Mouse (Mus musculus) lung, embryonic 15.5 days (tissue): ENCODE results near the gene Mfsd11. TPM values are rescaled to one million over a fixed set of nuclear protein-coding genes. Genes with fewer than 3 reads are reported as not detected.
"Not testable (repeated sequence)": the region's sequence is repeated elsewhere in the genome, so short reads cannot be mapped to it uniquely, and the experiment has no call there.

ENCODE experiments used
- ATAC-seq: fragments of 200-750 bp; cut with Nextera tagmentation; 2 replicates; pipeline ENCODE4 v1.8.0; 2017; ENCODE audit warnings: moderate number of reproducible peaks, borderline replicate concordance; ENCODE audit not compliant: low FRiP score, low TSS enrichment; ENCODE audit errors: extremely low read depth
- H3K27ac ChIP-seq: fragments of 300-500 bp; sonication (generic); 2 replicates; pipeline ENCODE4 v1.5.1; 2015; ENCODE audit warnings: moderate library complexity, mild to moderate bottlenecking, inconsistent platforms
- H3K27me3 ChIP-seq: fragments of 300-500 bp; sonication (generic); 2 replicates; pipeline ENCODE4 v1.6.1; 2015; ENCODE audit warnings: inconsistent platforms
- H3K36me3 ChIP-seq: fragments of 300-500 bp; sonication (generic); 2 replicates; pipeline ENCODE4 v1.6.1; 2015; ENCODE audit warnings: inconsistent platforms
- H3K4me1 ChIP-seq: fragments of 300-500 bp; sonication (generic); 2 replicates; pipeline ENCODE4 v1.6.1; 2015; ENCODE audit warnings: inconsistent platforms
- H3K4me2 ChIP-seq: fragments of 300-500 bp; sonication (generic); 2 replicates; pipeline ENCODE4 v1.6.1; 2015; ENCODE audit warnings: inconsistent platforms, mild to moderate bottlenecking, moderate library complexity
- H3K4me3 ChIP-seq: fragments of 300-500 bp; sonication (generic); 2 replicates; pipeline ENCODE4 v1.5.1; 2015; ENCODE audit warnings: mild to moderate bottlenecking, inconsistent platforms
- H3K9ac ChIP-seq: fragments of 300-500 bp; sonication (generic); 2 replicates; pipeline ENCODE4 v1.6.1; 2015; ENCODE audit warnings: inconsistent platforms
- H3K9me3 ChIP-seq: fragments of 300-500 bp; sonication (generic); 2 replicates; pipeline ENCODE4 v1.6.1; 2016; ENCODE audit warnings: inconsistent platforms
- WGBS: fragments of 180-500 bp; shearing (Covaris S2); methylation state at CpG from one replicate; pipeline ENCODE4 v1.1.7; 2015; 5-methylcytosine and 5-hydroxymethylcytosine counted together
- polyA plus RNA-seq: library from polyadenylated mRNA; unstranded; fragments of >200 nt; fragmentation: Nextera tagmentation; extraction: Ambion mirVana; gene quantifications from 2 replicates; pipeline ENCODE4 v1.2.1, GENCODE M21; 2015

Mfsd11 gene
- polyA plus RNA-seq, 1 experiment from 2014 or later = 30.5 TPM

DNA sequence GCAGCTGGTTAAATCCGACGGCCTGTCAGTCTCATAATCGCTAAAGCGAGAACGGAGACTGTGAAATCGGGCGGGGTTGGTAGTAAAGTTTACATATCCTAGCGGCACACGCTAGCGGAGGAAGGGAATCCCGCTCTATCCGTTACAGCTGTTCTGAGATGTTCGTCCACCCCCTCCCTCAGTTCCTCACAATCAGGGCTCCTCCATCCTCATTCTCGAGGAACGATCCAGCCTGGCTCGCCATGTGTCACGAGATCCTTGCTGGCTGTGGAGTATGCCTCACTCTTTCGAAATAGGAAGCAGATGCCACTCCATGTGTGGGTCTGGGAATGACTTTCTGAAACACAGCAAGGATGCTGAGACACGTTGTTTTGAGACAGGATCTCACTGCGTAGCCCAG lies 21.7 kb downstream of the Mfsd11 start:
- H3K4me3 ChIP-seq = no peak overlapping the region
- peaks cover 28% of the 10 kb centered on the region for H3K36me3 ChIP-seq
- WGBS = 83% methylated on average over 20 of the region's 20 CpGs

DNA sequence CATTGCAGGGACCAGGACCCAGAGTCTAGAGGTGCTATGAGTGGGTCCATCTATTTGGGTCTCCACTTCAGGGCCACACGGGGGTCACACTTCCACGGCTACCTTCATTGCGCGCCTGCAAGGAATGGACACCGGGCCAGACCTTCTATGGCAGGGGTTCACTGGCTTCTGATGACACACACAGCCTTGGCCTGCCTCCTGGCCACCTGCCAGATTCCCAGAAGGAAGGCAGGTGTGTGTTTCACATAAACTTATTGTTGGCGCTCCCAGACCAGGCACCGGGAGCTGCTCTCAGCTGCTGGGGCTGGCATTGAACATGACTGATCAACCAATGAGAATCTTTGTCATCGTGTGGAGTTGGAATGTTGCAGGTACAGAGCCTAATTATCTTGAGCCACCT lies 26.2 kb downstream of the Mfsd11 start:
- Histone ChIP-seq H3K4me1 (no peaks in the 10 kb centered on the region), H3K27ac (no peak overlapping the region), H3K36me3 (peaks cover 12% of the 10 kb centered on the region), H3K4me3 (no peak overlapping the region), H3K9me3 (no peaks in the 10 kb centered on the region), H3K9ac (no peak overlapping the region), H3K4me2 (no peak overlapping the region), H3K27me3 (no peaks in the 10 kb centered on the region)
- WGBS = 87% methylated on average over 8 of the region's 8 CpGs
- ATAC-seq = no peak

More for the DNA sequence above, 21.7 kb downstream of the Mfsd11 start:
- H3K9me3 ChIP-seq = no peaks in the 10 kb centered on the region
- no peak for ATAC-seq
- H3K9ac ChIP-seq = no peak overlapping the region
- no peak overlapping the region for H3K4me2 ChIP-seq
- no peaks in the 10 kb centered on the region for H3K4me1 ChIP-seq
- no peaks in the 10 kb centered on the region for H3K27me3 ChIP-seq
- H3K27ac ChIP-seq = no peak overlapping the region

DNA sequence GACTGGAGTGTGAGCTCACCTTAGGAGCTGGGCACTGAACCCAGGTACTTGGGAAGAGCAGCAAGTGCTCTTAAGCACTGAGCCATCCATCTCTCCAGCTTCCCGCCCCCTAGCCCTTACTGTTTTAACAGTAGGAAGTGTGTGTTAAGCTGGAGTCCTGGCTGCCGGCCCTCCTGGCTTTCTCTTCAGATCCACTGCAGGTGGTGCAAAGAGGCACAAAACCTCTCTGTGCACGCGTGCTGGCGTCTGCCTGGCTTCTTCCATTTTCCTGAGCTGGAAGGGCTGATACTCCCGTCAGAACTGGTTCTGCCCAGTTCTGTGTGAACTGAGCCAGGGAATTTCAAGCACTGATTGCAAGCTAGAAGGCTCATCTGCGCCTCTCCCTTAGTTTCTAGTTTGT lies 28.6 kb downstream of the Mfsd11 start:
- no peak for ATAC-seq
- no peak overlapping the region for H3K9ac ChIP-seq
- no peaks in the 10 kb centered on the region for H3K36me3 ChIP-seq
- no peak overlapping the region for H3K27ac ChIP-seq
- H3K4me1 ChIP-seq = no peaks in the 10 kb centered on the region
- H3K27me3 ChIP-seq = no peaks in the 10 kb centered on the region
- H3K4me3 ChIP-seq = no peak overlapping the region
- WGBS = 44% methylated on average over 7 of the region's 7 CpGs
- no peak overlapping the region for H3K4me2 ChIP-seq
- no peaks in the 10 kb centered on the region for H3K9me3 ChIP-seq

DNA sequence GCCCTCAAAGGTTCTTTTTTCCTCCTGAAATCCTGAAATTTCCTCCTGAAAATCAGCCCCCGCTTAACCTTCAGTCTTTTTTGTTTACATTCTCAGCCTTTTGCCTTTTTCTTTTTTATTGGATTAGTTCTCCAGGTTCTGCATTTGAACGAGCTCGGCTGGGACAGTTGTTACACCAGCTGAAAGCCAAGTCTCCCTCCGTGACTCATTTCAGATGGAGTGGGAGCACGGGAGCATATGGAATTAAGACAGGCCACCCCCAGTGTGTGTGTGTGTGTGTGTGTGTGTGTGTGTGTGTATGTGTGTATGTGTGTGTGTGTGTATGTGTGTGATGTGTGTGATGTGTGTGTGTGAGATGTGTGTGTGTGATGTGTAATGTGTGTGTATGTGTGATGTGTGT lies 29.2 kb downstream of the Mfsd11 start:
- no peaks in the 10 kb centered on the region for H3K27me3 ChIP-seq
- H3K27ac ChIP-seq = no peak overlapping the region
- WGBS = 37% methylated on average over 5 of the region's 5 CpGs
- H3K36me3 ChIP-seq = no peaks in the 10 kb centered on the region
- no peak overlapping the region for H3K4me3 ChIP-seq
- no peak overlapping the region for H3K9ac ChIP-seq
- no peaks in the 10 kb centered on the region for H3K9me3 ChIP-seq
- no peak for ATAC-seq
- no peak overlapping the region for H3K4me2 ChIP-seq
- H3K4me1 ChIP-seq = no peaks in the 10 kb centered on the region

DNA sequence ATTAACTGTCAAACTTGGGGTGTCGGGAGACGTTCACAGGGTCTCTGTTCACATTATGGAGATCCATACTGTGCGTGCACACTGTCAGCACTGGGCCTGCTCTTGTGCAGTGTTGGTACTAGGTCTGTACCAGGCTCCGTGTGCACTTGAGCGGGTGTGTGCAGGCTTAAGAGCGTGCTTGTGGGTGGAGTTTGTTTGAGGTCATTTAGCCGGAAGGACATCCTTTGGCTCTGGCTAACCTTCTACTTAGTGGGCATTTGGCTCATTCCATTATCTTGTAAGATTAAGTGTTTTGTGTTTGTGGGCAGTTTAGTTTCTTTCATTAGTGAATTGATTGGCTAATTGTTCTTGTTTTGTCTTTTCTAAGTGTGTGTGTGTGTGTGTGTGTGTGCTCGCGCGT lies 30.2 kb downstream of the Mfsd11 start:
- 56% methylated on average over 10 of the region's 10 CpGs for WGBS
- Histone ChIP-seq H3K4me3 (no peak overlapping the region), H3K27ac (no peak overlapping the region), H3K4me2 (no peak overlapping the region), H3K9me3 (no peaks in the 10 kb centered on the region), H3K27me3 (no peaks in the 10 kb centered on the region), H3K36me3 (no peaks in the 10 kb centered on the region), H3K9ac (no peak overlapping the region), H3K4me1 (no peaks in the 10 kb centered on the region)
- ATAC-seq = no peak

DNA sequence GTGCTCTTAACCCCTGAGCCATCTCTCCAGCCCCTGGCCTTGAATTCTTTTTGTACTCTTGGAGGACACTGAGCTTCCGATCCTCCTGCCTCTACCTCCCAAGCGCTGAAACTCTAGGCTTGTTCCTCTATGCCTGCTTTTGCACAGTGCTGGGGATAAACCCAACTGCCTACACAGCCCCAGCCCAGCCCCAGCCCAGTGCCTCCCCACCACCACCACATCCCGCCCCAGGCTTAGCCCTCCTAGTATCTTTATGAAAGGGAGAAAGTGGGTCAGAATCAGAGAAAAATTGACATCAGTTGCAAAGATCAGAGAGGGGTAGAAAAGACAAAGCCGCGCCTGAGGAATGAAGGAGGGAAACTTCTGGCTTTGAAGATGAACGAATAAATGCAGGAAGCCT lies 31.8 kb downstream of the Mfsd11 start:
- no peak for ATAC-seq
- Histone ChIP-seq H3K4me3 (no peak overlapping the region), H3K9ac (no peak overlapping the region), H3K4me2 (no peak overlapping the region), H3K36me3 (no peaks in the 10 kb centered on the region), H3K4me1 (no peaks in the 10 kb centered on the region), H3K9me3 (no peaks in the 10 kb centered on the region), H3K27ac (no peak overlapping the region), H3K27me3 (no peaks in the 10 kb centered on the region)
- 83% methylated on average over 6 of the region's 6 CpGs for WGBS

DNA sequence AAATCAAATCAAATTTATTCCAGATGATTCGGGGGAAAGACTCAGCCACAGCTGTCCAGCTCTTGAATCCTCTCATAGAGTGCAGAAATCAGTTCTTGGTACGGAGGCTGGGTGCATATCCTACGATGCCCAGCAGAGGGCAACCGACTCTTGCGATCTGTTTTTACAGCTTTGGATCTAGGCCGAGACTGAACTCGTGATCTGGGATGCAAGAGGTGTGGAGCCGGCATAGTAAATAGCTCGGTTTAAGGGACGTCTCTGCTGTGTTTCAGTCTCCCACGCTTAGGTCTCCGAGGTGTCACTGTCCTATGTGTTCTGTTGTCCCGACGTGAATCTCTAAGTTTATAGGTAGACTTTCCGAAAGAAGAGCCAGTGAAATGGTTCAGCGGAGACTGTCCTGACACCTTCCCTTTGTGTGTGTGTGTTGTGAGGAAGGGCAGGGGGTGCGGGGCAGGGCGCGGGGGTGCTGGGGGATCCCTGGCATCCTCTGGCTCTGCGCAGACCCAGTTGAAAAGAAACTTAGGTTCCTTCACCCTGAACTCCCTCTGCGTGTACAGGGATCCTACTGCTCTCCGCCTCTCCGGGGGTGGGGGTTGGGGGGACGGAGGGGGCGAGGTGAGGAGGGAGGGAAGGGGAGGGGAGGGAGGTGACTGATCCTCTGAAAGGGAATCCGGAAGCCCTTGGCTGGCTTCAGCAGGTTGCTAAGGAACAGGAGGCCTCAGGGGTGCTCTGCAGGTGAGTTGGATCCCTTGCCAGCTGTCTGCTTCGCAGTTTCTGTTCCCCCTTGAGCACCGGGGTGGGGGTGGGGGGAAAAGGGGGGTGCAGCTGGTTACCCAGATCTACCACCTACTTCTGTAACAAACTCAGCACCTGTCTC lies 33.3 kb downstream of the Mfsd11 start:
- no peak overlapping the region for H3K27ac ChIP-seq
- WGBS = 4% methylated on average over 27 of the region's 28 CpGs
- peak overlapping the region; percentile 25 for H3K4me3 ChIP-seq
- peak; percentile 66; the same call in 1 of the 2 replicates for ATAC-seq
- H3K36me3 ChIP-seq = no peaks in the 10 kb centered on the region
- peak overlapping the region; percentile 56 for H3K4me2 ChIP-seq
- no peaks in the 10 kb centered on the region for H3K27me3 ChIP-seq
- no peaks in the 10 kb centered on the region for H3K4me1 ChIP-seq
- H3K9me3 ChIP-seq = no peaks in the 10 kb centered on the region
- H3K9ac ChIP-seq = no peak overlapping the region

DNA sequence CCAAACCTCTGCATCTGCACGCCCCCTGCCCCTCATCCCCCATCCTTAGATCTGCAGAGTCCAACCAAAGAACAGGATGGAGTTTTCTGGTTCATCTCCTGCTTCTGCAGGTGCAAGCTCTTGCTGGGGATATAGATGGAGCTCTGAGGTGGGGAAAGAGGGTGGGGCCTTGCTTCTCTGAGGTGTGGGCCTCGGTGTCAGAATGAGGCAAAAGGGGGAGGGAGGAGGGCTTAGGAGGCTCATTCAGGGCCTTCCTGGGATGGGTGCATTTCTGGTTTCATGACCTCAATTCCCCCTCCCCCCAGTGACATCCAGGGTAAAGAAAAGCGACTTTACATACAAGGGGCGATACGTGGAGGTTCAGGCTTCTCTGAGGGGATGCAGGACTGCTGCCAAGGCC lies 34.9 kb downstream of the Mfsd11 start:
- Histone ChIP-seq H3K4me3 (no peak overlapping the region), H3K4me2 (no peak overlapping the region), H3K9ac (no peak overlapping the region), H3K9me3 (no peaks in the 10 kb centered on the region), H3K27ac (no peak overlapping the region), H3K27me3 (no peaks in the 10 kb centered on the region), H3K36me3 (no peaks in the 10 kb centered on the region), H3K4me1 (no peaks in the 10 kb centered on the region)
- no peak for ATAC-seq
- 59% methylated on average over 5 of the region's 5 CpGs for WGBS

DNA sequence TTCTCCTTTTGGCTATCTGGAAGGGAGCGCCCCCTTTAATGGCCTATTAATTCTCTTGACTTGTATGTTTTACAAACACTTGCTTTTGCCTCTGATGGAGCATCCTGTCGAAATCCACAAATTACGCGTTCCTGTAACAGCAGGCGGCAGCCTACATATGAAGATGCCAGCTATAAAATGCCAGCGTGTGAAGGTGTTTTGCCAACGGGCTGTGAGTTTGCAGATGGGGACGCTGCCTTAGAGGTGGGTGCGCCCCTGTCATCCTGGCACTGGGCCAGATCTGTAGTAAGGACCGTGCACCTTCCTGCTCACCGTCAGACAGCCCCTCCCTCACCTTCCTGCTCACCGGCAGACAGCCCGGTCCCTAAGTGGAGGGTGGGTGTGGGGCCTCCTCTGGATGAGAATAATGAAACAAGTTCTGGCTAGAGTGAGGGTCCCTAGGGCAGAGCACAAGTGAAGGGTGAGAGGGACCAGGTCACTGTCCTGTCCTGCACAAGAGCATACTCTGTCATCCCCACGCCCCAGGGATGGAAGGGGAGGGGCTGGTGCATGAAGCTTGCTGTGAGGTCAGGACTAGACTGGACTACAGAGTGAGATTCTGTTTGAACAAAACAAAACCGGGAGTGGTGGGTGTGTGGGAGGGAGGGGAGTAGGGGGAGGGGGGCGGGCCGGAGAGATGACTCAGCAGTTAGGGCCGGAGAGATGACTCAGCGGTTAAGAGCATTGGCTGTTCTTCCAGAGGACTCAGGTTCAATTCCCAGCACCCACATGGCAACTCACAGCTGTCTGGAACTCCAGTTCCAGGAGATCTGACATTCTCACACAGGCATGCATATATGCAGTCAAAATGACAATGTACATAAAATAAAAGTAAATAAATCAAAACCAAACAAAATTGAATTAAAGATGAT lies 41.5 kb downstream of the Mfsd11 start:
- peaks cover 5% of the 10 kb centered on the region; the same call in 1 of the 2 replicates for H3K4me1 ChIP-seq
- no peaks in the 10 kb centered on the region for H3K36me3 ChIP-seq
- no peak overlapping the region for H3K4me3 ChIP-seq
- WGBS = 54% methylated on average over 19 of the region's 19 CpGs
- no peak overlapping the region for H3K27ac ChIP-seq
- peak overlapping the region; percentile 17 for H3K4me2 ChIP-seq
- 0 out of 2 replicates have a peak, but pooled peaks cover 4% of the 10 kb centered on the region for H3K27me3 ChIP-seq
- H3K9me3 ChIP-seq = no peaks in the 10 kb centered on the region
- ATAC-seq = peak; percentile 58; the same call in 1 of the 2 replicates
- H3K9ac ChIP-seq = no peak overlapping the region

DNA sequence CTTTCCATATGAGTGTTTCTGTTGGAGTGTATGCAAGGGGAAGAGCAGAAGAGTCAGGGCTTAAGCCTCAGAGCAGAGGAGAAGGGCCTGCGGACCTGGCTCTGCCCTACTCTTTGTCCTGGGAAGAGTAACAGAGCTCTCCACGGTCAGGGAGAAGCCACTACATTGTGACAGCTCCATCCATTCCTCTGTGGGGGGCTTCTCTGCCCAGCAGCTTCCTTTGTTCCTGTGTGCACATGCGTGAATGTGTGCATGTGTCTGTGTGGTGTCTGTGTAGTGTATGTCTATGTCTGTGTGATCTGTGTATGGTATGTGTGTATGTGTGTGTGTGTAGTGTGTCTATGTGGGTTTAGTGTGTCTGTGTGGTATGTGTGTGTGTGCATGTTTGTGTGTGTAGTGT lies 43.2 kb downstream of the Mfsd11 start:
- H3K27ac ChIP-seq = no peak overlapping the region
- 0 out of 2 replicates have a peak, but pooled peaks cover 4% of the 10 kb centered on the region for H3K27me3 ChIP-seq
- no peak overlapping the region for H3K9ac ChIP-seq
- WGBS = 62% methylated on average over 3 of the region's 3 CpGs
- H3K4me3 ChIP-seq = no peak overlapping the region
- no peaks in the 10 kb centered on the region for H3K9me3 ChIP-seq
- no peaks in the 10 kb centered on the region for H3K36me3 ChIP-seq
- H3K4me2 ChIP-seq = no peak overlapping the region
- peaks cover 5% of the 10 kb centered on the region; the same call in 1 of the 2 replicates for H3K4me1 ChIP-seq
- no peak for ATAC-seq

DNA sequence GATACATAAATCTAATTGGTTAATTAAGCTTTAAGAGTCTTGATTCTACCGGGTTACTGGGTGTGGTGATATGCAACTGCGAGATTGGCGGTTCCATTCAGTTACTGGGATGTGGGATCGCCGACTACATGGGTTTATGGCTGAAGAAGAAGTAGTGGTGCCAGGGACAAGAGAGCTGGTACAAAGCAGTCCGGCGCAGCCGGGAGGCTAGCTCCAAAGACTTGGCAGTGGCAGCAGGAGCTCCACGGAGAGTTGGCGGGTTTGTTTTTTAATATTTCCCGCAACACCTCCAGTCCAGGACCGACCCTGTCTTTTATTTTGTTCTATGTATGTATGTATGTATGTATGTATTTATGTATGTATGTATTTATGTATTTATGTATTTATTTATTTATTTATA lies 47.0 kb downstream of the Mfsd11 start:
- H3K4me2 ChIP-seq = no peak overlapping the region
- peaks cover 5% of the 10 kb centered on the region for H3K27me3 ChIP-seq
- H3K4me3 ChIP-seq = no peak overlapping the region
- H3K36me3 ChIP-seq = no peaks in the 10 kb centered on the region
- H3K9ac ChIP-seq = no peak overlapping the region
- ATAC-seq = no peak
- no peak overlapping the region for H3K27ac ChIP-seq
- H3K9me3 ChIP-seq = no peaks in the 10 kb centered on the region
- H3K4me1 ChIP-seq = no peaks in the 10 kb centered on the region
- WGBS = 88% methylated on average over 12 of the region's 12 CpGs

DNA sequence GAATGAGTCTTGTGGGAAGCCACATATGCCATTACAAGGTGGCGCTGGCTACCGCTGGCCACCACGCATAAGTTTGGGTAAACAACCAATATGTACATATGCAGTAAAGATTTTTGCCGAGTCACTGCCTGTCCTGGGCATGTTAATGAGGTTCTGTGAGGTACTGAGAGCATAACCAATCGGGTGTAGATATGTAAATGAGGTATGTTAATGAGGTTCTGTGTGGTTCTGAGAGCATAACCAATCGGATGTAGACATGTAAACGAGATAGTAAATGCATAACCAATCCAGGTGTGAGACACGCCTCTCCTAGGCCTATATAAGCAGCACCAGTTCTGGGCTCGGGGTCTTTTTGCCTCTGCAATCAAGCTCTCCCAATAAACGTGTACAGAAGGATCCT lies 50.3 kb downstream of the Mfsd11 start:
- not testable (repeated sequence) for H3K4me3 ChIP-seq, H3K9ac ChIP-seq, ATAC-seq, H3K4me2 ChIP-seq, H3K36me3 ChIP-seq, H3K9me3 ChIP-seq, H3K27ac ChIP-seq
- WGBS = 82% methylated on average over 10 of the region's 10 CpGs
- peaks cover 25% of the 10 kb centered on the region for H3K27me3 ChIP-seq
- peaks cover 13% of the 10 kb centered on the region; the same call in 1 of the 2 replicates for H3K4me1 ChIP-seq
